Mouse (Mus musculus) cerebellum, postnatal 25 days (tissue): Measurements from ENCODE around the gene Aknad1.
A peak's percentile ranks its signal among the peaks of the same experiment; 100 is the strongest.

Source experiments
- DNase-seq, 2 experiments: peaks; one replicate each; pipeline ENCODE4 v3.0.0; 2021; ENCODE audit warnings: mixed read lengths in 2 of 2

Gene Aknad1

DNA sequence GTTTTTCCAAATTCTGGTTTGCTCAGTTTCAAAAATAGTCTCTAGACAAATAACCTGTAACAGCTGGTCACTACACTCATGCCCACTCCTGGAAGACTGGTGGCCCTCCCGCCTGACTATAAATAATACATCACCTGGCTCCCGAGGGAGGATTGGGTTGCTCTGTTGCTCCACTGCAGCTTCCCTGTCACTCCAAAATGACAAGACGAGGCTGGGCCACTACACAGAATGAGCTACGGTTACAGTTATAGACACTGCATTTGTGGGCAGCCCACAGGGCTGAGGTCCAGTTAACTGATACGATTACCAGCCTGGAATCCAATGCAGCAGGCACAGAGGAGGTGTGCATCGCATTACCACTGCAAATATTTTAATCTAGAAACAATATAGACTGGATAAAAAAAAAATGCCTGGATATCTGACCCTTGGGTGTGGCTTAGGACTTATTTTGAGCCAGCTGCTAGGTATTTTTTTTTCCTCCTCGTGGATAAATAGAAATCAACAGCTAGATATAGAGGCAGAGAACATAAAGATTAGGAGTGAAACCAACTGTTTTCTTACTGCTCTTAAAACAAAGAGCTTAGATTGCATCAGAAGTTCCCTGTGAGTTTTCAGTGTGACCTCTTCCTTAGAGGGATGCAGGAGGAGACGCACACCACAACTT, at the start of gene Aknad1:
Aknad1 (plus strand) TSS at position 614 of the 664 bp plus-strand sequence.
- DNase-seq: no peak

DNA sequence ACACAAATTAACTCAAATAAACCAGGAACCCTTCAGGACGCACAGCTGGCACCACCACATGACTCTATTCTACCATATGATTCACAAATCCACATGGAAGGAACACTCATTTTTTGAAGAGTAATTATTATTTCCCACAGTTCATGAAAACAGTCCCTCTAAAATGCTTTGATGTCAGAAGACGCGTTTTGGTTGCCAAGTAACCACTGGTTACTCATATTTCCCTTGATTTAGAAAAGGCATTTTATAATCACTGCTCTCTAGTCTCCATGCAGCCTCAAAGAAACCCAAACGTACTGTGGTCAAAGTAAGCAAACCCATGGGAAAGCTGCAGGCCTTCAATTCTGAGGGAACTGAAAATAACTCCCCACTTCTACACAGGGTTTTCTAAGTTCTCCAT, 49.5 kb upstream of the Aknad1 start:
- DNase-seq: no peak

GRCm38 (mm10) chr3:108694321-108694720, 45.1 kb upstream of the Aknad1 start:
- DNase-seq: no peak

DNA sequence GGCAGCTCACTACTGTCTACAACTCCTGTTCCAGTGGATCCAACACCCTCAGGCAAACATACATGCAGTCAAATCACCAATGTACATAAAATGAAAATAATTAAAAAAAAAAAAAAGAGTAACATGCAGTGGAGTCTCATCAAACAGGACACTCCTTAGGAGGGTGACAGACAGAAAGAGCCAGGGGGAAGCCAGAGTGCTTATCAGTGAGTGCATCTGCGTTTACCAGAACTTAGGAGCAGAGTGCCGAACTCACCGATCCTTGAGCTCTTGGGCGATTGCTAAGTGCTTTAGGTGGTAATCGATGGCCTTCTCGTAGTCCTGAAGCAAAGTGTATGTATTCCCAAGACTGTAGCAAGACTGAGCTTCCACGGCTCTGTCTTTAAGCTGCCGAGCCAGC, 40.8 kb upstream of the Aknad1 start:
- DNase-seq: no peak

DNA sequence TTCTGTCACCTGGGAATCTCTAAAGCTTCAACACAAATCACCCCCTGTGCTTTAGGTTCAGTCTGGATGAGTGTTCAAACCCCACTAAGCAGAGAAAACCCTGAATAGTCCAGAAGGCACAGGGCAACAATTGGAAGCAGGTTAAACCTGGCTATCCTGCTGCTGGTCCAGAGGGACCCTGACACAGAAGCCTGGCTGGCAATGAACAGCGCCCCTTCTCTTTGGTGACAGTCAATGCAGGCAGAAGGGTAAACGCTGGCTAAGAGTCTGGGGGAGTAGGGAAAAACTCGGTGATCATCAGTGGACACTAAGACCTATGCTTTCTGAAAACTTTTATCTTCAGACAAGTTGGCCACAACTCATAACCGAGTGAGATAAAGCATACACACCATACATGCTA, 39.7 kb upstream of the Aknad1 start:
- DNase-seq: no peak

DNA sequence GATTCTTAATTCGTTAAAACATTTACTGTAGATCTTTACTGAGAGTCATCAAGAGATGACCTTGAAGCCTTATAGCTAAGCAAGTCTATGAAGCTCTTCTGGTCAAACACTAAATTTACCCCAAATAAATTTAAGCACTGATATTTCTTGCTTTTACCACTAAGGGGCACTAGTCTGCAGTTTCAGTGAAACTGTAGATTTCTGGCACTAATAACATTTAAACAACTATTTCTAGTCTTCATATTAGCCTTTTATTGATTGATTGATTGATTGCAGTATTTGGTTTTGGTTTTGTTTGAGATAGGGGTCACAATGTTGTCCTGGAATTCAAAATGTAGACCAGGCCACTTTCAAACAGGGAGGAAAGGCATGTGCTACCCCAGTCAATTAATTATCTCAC, 38.2 kb upstream of the Aknad1 start:
- no peak for DNase-seq

DNA sequence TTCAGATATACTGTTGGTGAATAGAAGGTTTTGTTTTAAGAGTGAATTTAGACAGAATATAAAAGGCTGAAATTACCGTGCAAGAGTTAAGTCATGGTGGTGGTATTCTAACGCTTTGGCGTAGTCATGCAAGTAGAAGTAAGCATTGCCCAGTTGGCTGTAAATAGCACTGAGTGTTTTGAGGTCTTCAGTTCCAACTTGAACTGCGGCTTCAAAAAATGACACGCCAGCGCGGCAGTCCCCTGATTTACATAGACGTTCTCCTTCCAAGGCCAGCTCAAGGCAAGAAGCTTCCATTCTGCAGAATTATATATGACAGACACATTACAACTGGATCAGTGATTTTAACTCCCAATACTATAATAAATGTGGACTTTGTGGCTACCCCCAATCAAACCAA, 36.7 kb upstream of the Aknad1 start:
- DNase-seq: no peak

GRCm38 (mm10) chr3:108711296-108711695, 28.2 kb upstream of the Aknad1 start:
- no peak for DNase-seq

DNA sequence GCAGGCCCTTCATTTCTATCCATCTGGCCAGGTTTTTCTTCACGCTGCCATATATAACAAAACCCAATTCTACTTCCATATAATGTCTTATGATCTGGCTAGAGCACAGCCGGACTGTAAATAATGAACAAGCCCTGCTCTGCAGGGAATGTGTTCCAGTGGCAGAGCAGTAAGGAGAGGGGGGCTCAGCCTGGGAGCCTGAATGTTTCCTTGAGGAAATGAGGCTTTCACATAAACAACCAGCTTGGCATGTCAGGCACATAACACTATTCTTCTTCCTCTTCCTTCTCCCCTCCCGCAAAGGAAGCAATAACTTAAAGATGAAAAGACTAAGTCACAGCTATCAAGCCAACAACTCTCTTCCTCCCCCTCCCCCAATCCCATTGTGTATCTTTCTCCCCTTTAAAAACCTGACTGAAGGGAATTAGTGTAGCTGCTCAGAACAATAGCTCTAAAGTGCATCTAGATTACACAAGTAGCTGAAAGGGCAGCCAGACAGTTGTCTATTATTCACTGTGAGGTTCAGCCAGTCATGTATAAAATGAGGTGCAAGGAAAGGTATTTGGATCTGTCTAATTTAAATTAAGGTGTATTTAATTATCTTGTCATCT, 26.3 kb upstream of the Aknad1 start:
- DNase-seq: no peak

DNA sequence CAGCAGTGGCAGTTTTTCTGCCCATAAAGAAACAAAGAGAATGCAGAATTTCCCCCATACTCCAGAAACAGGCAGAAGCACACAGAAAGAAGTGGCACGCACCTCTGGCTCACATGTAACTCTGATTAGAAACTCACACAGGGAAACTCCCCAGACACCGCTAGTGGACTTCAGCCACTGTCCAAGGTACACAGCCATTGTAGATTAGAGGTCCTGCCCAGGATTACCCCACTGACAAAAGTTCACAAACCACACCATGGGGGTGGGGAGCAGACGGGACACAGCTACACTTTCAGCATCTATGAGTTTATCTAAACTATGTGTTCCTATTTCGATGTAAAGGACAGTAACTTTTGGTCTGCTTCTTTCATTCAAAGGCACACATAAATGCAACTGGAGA, 24.6 kb upstream of the Aknad1 start:
- DNase-seq: no peak

- DNase-seq: no peak
These were observed 21.5 kb upstream of the Aknad1 start for GRCm38 (mm10) chr3:108717896-108718502.

DNA sequence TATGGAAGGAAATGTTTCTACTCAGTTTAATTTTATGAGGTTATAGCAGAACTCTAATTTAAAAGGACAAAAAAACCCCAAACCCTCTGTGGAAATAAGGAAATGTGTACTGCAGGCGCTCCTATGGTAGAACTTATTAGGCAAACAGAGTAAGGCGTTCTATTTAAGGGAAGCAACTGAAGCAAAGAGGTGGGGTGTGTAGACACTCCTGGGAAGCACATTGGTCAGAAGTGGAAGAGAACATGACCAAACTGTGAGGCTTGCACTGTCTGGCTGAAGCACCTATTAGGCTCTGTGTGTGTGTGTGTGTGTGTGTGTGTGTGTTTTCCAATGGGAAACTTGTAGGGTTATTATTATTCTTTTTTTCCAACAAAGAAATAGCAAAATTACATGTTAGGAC, 20.1 kb upstream of the Aknad1 start:
- no peak for DNase-seq

DNA sequence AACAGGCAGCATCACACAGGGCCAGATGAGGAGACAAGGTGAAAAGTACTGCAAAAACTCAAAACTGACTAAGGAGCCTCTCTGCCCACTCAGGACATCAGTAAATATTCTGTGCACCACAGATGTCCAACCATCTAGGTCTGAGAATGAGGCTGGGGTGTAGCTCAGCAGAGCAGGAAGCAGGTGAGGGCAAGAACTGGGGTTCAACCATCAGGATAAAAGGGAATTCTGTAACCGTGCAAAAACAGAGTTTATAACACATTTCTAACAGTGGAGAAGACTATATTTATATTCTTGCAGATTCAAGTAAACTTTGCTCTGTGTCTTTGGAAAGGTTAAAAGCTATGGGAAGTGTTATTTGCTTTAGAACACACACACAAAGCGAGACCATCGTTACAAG, 19.7 kb upstream of the Aknad1 start:
- DNase-seq: no peak

DNA sequence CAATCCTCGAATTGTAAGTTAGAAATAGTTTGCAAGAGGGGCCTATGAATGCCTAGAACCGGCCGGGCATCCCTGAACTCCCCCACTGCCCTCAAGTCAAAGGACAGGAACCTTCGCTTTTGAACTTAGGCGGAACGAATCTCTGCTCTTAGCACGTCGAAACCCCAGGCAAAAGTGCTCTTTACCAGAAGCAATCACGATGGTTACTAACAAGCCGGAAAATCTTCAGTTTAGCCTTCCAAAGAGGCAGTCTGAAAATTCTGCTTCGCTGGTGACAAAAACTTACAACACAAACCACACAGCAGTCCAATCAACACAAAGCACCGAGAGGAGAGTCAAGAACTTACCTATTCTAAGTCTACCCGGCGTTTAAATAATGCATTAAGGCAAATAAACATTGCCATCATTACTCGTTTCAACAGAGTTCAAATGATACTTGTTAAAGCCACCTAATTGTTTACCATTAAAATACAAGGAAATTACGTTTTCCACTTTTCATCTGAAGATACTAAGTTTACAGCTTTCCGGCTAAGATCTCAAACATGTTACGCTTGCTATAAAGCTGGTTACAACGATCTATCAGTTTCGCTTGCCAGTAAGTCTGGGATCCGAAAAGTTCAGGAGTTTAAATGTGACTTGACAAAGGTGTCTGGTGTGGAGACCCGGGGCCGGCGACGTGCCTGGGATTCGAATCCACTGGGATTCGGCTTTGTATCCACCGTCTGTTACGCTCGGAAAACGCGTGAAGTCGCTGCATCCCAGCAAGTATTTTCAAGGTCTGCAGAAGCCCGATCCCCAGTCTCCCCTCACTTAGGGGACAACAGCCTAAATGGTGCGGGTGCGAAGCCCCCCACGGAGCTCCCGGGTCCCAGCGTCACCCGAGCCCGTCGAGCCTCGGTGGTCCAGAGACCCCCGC, 18.1 kb upstream of the Aknad1 start:
- peak in 1 of 2 experiments; percentile 46 for DNase-seq

GRCm38 (mm10) chr3:108722036-108722872, 17.2 kb upstream of the Aknad1 start, which contains the start of gene Gpsm2:
Gpsm2 (minus strand) TSS chr3:108722309.
- peak; percentile 92 to 97 for DNase-seq

DNA sequence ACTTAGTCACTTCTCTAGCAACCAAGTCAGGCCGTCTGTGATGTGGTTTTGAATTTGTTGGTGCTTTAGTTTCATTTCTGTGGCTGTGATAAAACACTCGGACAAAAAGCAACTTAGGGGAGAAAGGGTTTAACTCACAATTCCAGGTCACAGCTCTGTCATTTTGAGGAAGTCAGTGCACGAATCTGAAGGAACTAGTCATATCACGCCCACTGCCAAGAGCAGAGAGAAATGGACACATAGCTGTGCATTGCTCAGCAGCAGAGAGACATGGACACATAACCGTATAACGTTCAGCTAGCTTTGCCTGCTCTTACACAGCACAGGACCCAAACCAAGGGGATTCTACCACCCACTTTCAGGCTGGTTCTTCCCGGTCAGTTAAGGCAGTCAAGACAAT, 13.0 kb upstream of the Aknad1 start:
- DNase-seq: no peak

DNA sequence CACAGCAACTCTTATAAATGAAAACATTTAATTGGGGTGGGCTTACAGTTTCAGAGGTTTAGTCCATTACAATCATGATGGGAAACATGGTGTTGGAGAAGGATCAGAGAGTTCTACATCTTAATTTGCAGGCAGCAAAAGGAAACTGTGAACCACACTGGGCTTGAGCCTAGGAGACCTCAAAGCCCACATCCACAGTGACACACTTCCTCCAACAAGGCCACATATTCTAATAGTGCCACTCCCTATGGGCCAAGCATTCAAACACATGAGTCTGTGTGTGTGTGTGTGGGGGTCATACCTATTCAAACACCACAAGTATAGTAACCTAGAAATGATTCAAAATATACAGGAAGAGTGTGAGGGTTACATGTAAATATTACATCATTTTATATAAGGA, 12.1 kb upstream of the Aknad1 start:
- DNase-seq: no peak

DNA sequence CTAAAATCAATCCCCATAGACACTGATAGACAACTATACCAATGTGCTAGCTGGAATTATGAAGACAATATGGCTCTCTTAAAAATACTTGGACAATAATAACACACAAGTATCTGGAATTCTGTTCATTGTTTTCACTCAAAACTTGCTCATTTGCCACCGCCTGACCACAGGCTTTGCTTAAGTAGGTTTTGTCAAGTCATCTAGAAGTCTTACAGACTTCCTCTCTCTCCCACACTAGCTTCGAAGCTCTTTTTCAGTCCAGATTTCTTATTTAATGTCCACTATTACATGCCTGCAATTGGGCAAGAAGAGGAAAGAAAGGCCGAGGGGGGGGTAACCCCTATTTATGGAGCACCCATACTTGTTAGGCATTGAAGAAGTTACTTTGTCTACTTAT, 11.7 kb upstream of the Aknad1 start:
- no peak for DNase-seq

GRCm38 (mm10) chr3:108730316-108730715, 9.1 kb upstream of the Aknad1 start:
- no peak for DNase-seq

- DNase-seq: no peak
These were observed 1.7 kb upstream of the Aknad1 start for GRCm38 (mm10) chr3:108737761-108738160.

GRCm38 (mm10) chr3:108744060-108744459, 4.6 kb downstream of the Aknad1 start:
- no peak for DNase-seq

GRCm38 (mm10) chr3:108751061-108751460, 11.6 kb downstream of the Aknad1 start:
- DNase-seq: no peak
